Mouse (Mus musculus) cerebellum, adult 9-10 months (tissue): Measurements from ENCODE around the gene Mettl8.

Experiments
- DNase-seq: peaks from one replicate; pipeline ENCODE4 v3.0.0; 2022

The Mettl8 gene

DNA sequence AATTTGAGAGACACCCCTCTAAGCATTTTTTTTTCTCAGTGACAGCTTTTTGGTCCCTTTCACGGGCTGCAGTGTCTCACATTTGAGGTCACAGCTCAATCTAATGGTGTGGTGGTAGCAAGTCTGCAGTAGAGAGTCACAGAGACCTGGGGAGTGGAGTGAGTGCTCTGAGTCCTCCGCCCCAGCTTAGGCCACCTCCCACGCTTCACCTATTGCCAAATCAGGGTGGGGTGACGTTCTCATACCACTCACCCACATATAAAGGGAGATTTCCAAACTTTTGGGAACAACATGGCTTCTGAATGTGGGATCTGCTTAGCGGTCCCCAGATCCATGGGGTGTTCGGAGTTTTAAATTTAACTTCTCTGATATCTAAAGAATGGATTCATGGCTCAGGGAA lies 132.6 kb downstream of the Mettl8 start:
- no peak for DNase-seq

DNA sequence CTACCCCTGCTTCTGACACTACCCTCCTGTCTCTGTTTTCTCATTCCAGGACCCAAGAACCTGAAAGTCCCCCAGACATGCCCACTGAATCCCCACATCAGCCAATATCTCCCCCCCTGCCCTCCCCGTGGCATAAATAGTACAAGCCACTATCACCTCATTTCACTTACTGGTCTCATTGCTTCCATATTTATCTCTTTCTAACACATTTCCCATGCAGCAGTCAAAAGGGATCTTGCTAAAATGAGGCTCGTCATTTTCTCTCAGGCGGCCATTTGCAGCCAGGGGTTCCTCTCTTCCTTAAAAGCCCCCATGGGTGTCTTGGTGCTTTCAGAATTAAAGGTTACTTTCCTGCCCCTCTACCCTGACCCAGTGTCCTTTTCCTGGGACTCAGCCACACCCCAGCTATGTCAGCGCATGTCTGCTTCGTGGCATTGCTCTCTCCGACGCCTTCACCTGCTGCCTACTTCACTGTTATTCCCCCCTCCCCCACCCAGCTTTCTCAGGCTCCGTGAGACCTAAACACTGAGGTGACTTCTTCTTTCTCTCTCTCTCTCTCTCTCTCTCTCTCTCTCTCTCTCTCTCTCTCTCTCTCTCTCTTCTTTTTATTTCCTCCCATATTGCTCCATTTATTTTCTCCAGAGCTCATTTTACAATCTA lies 134.3 kb downstream of the Mettl8 start:
- DNase-seq: no peak

DNA sequence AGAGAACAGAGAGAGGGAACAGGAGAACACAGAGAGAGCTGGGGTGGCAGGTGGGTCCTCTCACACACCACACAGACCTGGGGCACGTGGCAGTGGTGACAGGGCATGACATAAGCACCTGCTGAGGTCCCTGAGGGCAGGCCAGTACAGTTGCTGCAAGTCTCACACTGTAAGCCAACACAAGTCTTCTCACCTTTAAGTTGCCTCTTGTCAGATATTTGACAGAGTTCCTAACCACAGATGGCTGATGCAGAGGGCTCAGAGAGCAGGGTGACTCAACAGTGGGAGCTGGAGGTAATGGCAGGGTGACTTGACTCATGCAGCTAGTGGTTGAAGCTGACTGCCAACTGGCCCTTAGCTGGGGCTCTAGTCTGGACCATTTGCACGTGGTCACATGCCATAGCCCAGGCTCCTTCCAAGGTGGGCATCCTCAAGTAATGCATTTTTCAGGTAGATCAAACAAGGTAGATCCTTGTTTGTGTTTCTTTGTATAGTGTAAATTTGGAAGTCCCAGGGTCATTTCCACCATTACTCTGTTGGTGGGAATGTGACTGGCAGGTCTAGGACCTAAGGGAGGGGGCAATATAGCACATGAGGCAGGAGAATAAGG lies 135.4 kb downstream of the Mettl8 start:
- no peak for DNase-seq

DNA sequence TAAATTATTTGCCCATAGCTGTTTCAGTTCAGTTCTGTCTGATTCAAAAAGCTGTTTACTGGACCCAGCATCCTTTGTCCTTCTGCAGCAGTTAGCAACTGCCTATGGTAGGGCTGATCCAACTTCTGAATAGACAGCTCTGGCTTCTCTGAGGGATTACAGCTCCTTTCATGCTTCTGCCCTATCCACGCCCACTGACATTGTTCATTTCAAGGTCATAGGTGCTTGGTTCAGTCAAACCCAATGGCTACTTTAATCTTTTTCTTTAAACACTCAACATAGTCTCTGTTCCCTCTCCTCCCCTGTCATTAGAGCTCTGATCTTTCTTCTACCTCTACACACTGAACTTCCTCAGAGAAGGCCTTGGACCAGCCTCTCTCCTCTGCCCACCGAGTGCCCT lies 136.9 kb downstream of the Mettl8 start:
- DNase-seq: no peak
